Mouse (Mus musculus): ENCODE results near the gene Serpinb6a. TPM values are rescaled to one million over a fixed set of nuclear protein-coding genes. Genes with fewer than 3 reads are reported as not detected.
"Not testable (repeated sequence)": the region's sequence is repeated elsewhere in the genome, so short reads cannot be mapped to it uniquely, and the experiment has no call there.

The Serpinb6a gene
- polyA plus RNA-seq, 1 experiment from 2014 or later, result 45.0 TPM

GRCm38 (mm10) chr13:33942212-33942779 is 60.3 kb downstream of the Serpinb6a start:
- Histone ChIP-seq H3K4me2 (no peak overlapping the region), H3K36me3 (ENCODE audit: control insufficient read depth, insufficient read depth, low read length) (no peaks in the 10 kb centered on the region), H3K9me3 (replicated peaks; ENCODE audit: control insufficient read depth, low read length) (no peaks in the 10 kb centered on the region), H3K27me3 (ENCODE audit: control insufficient read depth, insufficient read depth, low read length) (no peaks in the 10 kb centered on the region), H3K4me3 (ENCODE audit: low read depth, low read length) (no peak overlapping the region), H3K9ac (ENCODE audit: low read depth, low read length) (no peak overlapping the region), H3K27ac (ENCODE audit: low read depth, low read length) (no peak overlapping the region), H3K4me1 (ENCODE audit: control insufficient read depth, insufficient read depth, low read length) (no peaks in the 10 kb centered on the region)
- 43% methylated on average over 4 of the region's 4 CpGs for WGBS (ENCODE audit: insufficient replicate concordance)
- no peak for ATAC-seq (replicated peaks; ENCODE audit: insufficient number of reproducible peaks, low FRiP score, low TSS enrichment)

- no peak for ATAC-seq (replicated peaks; ENCODE audit: insufficient number of reproducible peaks, low FRiP score, low TSS enrichment)
- Histone ChIP-seq H3K27me3 (ENCODE audit: control insufficient read depth, insufficient read depth, low read length) (no peaks in the 10 kb centered on the region), H3K27ac (ENCODE audit: low read depth, low read length) (no peak overlapping the region), H3K9me3 (replicated peaks; ENCODE audit: control insufficient read depth, low read length) (no peaks in the 10 kb centered on the region), H3K36me3 (ENCODE audit: control insufficient read depth, insufficient read depth, low read length) (no peaks in the 10 kb centered on the region), H3K9ac (ENCODE audit: low read depth, low read length) (no peak overlapping the region), H3K4me2 (no peak overlapping the region), H3K4me3 (ENCODE audit: low read depth, low read length) (no peak overlapping the region), H3K4me1 (ENCODE audit: control insufficient read depth, insufficient read depth, low read length) (no peaks in the 10 kb centered on the region)
- 74% methylated on average over 5 of the region's 5 CpGs for WGBS (ENCODE audit: insufficient replicate concordance)
These were observed 61.2 kb downstream of the Serpinb6a start for GRCm38 (mm10) chr13:33941288-33941808.

GRCm38 (mm10) chr13:33937587-33937986 is 65.0 kb downstream of the Serpinb6a start:
- H3K9me3 ChIP-seq (replicated peaks; ENCODE audit: control insufficient read depth, low read length); H3K27me3 ChIP-seq (ENCODE audit: control insufficient read depth, insufficient read depth, low read length); H3K4me1 ChIP-seq (ENCODE audit: control insufficient read depth, insufficient read depth, low read length); H3K4me3 ChIP-seq (ENCODE audit: low read depth, low read length); H3K4me2 ChIP-seq; H3K27ac ChIP-seq (ENCODE audit: low read depth, low read length); ATAC-seq (replicated peaks; ENCODE audit: insufficient number of reproducible peaks, low FRiP score, low TSS enrichment); H3K9ac ChIP-seq (ENCODE audit: low read depth, low read length); H3K36me3 ChIP-seq (ENCODE audit: control insufficient read depth, insufficient read depth, low read length): not testable (repeated sequence)

GRCm38 (mm10) chr13:33937151-33937550 is 65.4 kb downstream of the Serpinb6a start:
- H3K27me3 ChIP-seq (ENCODE audit: control insufficient read depth, insufficient read depth, low read length), result no peaks in the 10 kb centered on the region
- no peaks in the 10 kb centered on the region; the same call in 1 of the 2 replicates for H3K4me1 ChIP-seq (ENCODE audit: control insufficient read depth, insufficient read depth, low read length)
- WGBS (ENCODE audit: insufficient replicate concordance), result 44% methylated on average over 5 of the region's 5 CpGs
- no peaks in the 10 kb centered on the region for H3K9me3 ChIP-seq (replicated peaks; ENCODE audit: control insufficient read depth, low read length)
- H3K9ac ChIP-seq (ENCODE audit: low read depth, low read length), result no peak overlapping the region
- no peak overlapping the region for H3K4me2 ChIP-seq
- H3K27ac ChIP-seq (ENCODE audit: low read depth, low read length), result no peak overlapping the region
- no peak overlapping the region for H3K4me3 ChIP-seq (ENCODE audit: low read depth, low read length)
- no peak for ATAC-seq (replicated peaks; ENCODE audit: insufficient number of reproducible peaks, low FRiP score, low TSS enrichment)
- H3K36me3 ChIP-seq (ENCODE audit: control insufficient read depth, insufficient read depth, low read length), result no peaks in the 10 kb centered on the region

- no peaks in the 10 kb centered on the region for H3K36me3 ChIP-seq (ENCODE audit: control insufficient read depth, insufficient read depth, low read length)
- under 1% methylated on average over 44 of the region's 44 CpGs for WGBS (ENCODE audit: insufficient replicate concordance)
- H3K4me1 ChIP-seq (ENCODE audit: control insufficient read depth, insufficient read depth, low read length), result no peaks in the 10 kb centered on the region; the same call in 1 of the 2 replicates
- H3K4me2 ChIP-seq, result peak overlapping the region; percentile 82
- no peaks in the 10 kb centered on the region for H3K9me3 ChIP-seq (replicated peaks; ENCODE audit: control insufficient read depth, low read length)
- H3K4me3 ChIP-seq (ENCODE audit: low read depth, low read length), result peak overlapping the region; percentile 72
- 0 out of 2 replicates have a peak overlapping the region, but pooled peaks have one; percentile 22 for H3K27ac ChIP-seq (ENCODE audit: low read depth, low read length)
- ATAC-seq (replicated peaks; ENCODE audit: insufficient number of reproducible peaks, low FRiP score, low TSS enrichment), result peak; percentile 73
- no peaks in the 10 kb centered on the region for H3K27me3 ChIP-seq (ENCODE audit: control insufficient read depth, insufficient read depth, low read length)
- peak overlapping the region; percentile 86 for H3K9ac ChIP-seq (ENCODE audit: low read depth, low read length)
These were observed 67.0 kb downstream of the Serpinb6a start for GRCm38 (mm10) chr13:33935465-33936181.

GRCm38 (mm10) chr13:33934743-33935142 is 67.9 kb downstream of the Serpinb6a start:
- no peaks in the 10 kb centered on the region for H3K36me3 ChIP-seq (ENCODE audit: control insufficient read depth, insufficient read depth, low read length)
- WGBS (ENCODE audit: insufficient replicate concordance), result 63% methylated on average over 6 of the region's 6 CpGs
- no peak overlapping the region for H3K9ac ChIP-seq (ENCODE audit: low read depth, low read length)
- no peaks in the 10 kb centered on the region for H3K9me3 ChIP-seq (replicated peaks; ENCODE audit: control insufficient read depth, low read length)
- no peak for ATAC-seq (replicated peaks; ENCODE audit: insufficient number of reproducible peaks, low FRiP score, low TSS enrichment)
- H3K27ac ChIP-seq (ENCODE audit: low read depth, low read length), result no peak overlapping the region
- H3K27me3 ChIP-seq (ENCODE audit: control insufficient read depth, insufficient read depth, low read length), result no peaks in the 10 kb centered on the region
- H3K4me2 ChIP-seq, result peak overlapping the region; percentile 82
- no peak overlapping the region for H3K4me3 ChIP-seq (ENCODE audit: low read depth, low read length)
- H3K4me1 ChIP-seq (ENCODE audit: control insufficient read depth, insufficient read depth, low read length), result no peaks in the 10 kb centered on the region; the same call in 1 of the 2 replicates

GRCm38 (mm10) chr13:33930912-33931311 is 71.7 kb downstream of the Serpinb6a start:
- 82% methylated on average over 3 of the region's 3 CpGs for WGBS (ENCODE audit: insufficient replicate concordance)
- Histone ChIP-seq H3K9me3 (replicated peaks; ENCODE audit: control insufficient read depth, low read length) (no peaks in the 10 kb centered on the region), H3K4me1 (ENCODE audit: control insufficient read depth, insufficient read depth, low read length) (no peaks in the 10 kb centered on the region; the same call in 1 of the 2 replicates), H3K4me2 (no peak overlapping the region), H3K36me3 (ENCODE audit: control insufficient read depth, insufficient read depth, low read length) (no peaks in the 10 kb centered on the region), H3K4me3 (ENCODE audit: low read depth, low read length) (no peak overlapping the region), H3K27me3 (ENCODE audit: control insufficient read depth, insufficient read depth, low read length) (no peaks in the 10 kb centered on the region), H3K9ac (ENCODE audit: low read depth, low read length) (no peak overlapping the region), H3K27ac (ENCODE audit: low read depth, low read length) (no peak overlapping the region)
- no peak for ATAC-seq (replicated peaks; ENCODE audit: insufficient number of reproducible peaks, low FRiP score, low TSS enrichment)

GRCm38 (mm10) chr13:33930281-33930680 is 72.3 kb downstream of the Serpinb6a start:
- ATAC-seq (replicated peaks; ENCODE audit: insufficient number of reproducible peaks, low FRiP score, low TSS enrichment), result no peak
- WGBS (ENCODE audit: insufficient replicate concordance), result 71% methylated on average over 2 of the region's 2 CpGs
- Histone ChIP-seq H3K9ac (ENCODE audit: low read depth, low read length) (no peak overlapping the region), H3K4me2 (no peak overlapping the region), H3K27me3 (ENCODE audit: control insufficient read depth, insufficient read depth, low read length) (no peaks in the 10 kb centered on the region), H3K36me3 (ENCODE audit: control insufficient read depth, insufficient read depth, low read length) (no peaks in the 10 kb centered on the region), H3K4me3 (ENCODE audit: low read depth, low read length) (no peak overlapping the region), H3K9me3 (replicated peaks; ENCODE audit: control insufficient read depth, low read length) (no peaks in the 10 kb centered on the region), H3K4me1 (ENCODE audit: control insufficient read depth, insufficient read depth, low read length) (no peaks in the 10 kb centered on the region; the same call in 1 of the 2 replicates), H3K27ac (ENCODE audit: low read depth, low read length) (no peak overlapping the region)
